Mouse (Mus musculus) B cell, adult 67 days (primary cell): ENCODE measurements around the gene Gata2. TPM values are rescaled to one million over a fixed set of nuclear protein-coding genes. Genes with fewer than 3 reads are reported as not detected.

ENCODE experiments used
- total RNA-seq, 2 experiments: library from RNA; stranded (reverse); gene quantifications; 4 replicates each; pipeline ENCODE4 v1.2.4; 2023

The Gata2 gene
- total RNA-seq, result 1 to 10 TPM in 1 of 2 experiments, under 1 TPM in 1; 0.41 to 1.3 TPM

DNA sequence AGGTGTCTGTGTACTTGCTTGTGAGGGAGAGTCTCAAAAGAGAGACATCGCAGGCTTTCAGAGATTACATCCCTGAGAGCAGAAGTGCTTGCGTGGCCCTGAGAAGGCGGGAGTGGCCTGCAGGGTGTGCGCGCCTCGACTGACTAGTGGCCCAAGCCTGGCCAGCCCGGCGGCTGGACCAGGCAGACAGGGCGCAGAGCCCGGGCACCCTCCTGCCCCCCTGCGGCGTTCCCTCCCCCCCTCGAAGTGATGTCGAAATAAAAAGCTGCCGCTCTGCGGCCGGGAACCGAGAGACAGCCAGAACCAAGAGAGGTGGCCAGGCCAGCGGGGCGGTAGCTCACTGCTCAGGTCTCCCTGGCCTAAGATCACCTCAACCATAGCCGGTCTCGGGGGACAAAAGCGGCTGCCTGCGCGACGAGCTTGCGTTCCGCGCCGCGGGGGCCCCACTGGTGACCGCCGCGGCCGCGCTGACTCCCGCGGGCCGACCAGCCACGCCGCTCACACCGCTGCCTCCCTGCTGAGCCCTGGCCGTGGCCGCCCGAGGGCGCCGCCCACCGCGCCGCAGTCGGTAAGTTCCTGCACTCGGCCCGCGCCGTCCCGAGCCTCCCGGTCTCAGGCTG lies at the start of gene Gata2:
Gene Gata2 (plus strand): TSS at position 459 of the 620 bp plus-strand sequence.

DNA sequence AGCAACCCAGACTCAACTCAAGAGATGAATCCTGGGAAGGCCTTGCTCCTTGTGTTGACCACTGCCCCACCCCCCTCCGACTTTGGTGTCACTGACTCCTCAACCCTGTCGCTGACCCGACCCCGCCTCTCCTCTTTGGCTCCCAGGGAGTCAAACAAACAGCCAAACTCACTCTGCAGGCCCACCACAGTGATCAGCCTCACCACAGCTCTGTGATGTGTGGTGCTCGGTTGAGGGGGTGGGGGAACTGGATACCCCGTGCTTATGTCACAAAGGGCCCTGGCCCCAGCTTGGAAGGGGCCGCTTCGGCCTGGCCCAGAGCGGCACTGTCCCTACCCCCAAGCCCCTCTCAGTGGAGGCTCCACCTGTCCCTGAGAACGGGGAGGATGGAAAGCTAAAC lies 28.3 kb downstream of the Gata2 start, which contains the start of gene Dnajb8:
Gene Dnajb8 (plus strand): TSS at position 301 of the 400 bp plus-strand sequence.

Other genes starting within 250 kb of the Gata2 start
- gene H1fx, start 212.3 kb upstream of the Gata2 start, total RNA-seq, result 1 to 10 TPM in 1 of 2 experiments, under 1 TPM in 1; 0.77 to 1.7 TPM
- gene Rab7, start 148.6 kb upstream of the Gata2 start, total RNA-seq, result 100 to 1,000 TPM; 162 to 168 TPM
- gene Rpn1, start 109.4 kb upstream of the Gata2 start, total RNA-seq, result 100 to 1,000 TPM; 133 to 137 TPM
- not detected for gene Dnajb8, start 28.4 kb downstream of the Gata2 start, total RNA-seq